Mouse (Mus musculus): Measurements from ENCODE around the gene Sec24d.

GRCm38 (mm10) chr3:123343690-123344089 lies 76.4 kb downstream of the Sec24d start:
- TF ChIP-seq POLR2A (IDR thresholded peaks at IDR 0.05; ENCODE audit: low read depth, low read length), result no peak
- no peak for TF ChIP-seq CTCF (IDR thresholded peaks at IDR 0.05; ENCODE audit: extremely low read depth, insufficient read length, insufficient replicate concordance, low read depth, low read length)
